Mouse (Mus musculus): ENCODE data around the gene Csrnp3. TPM values are rescaled to one million over a fixed set of nuclear protein-coding genes. Genes with fewer than 3 reads are reported as not detected.

Gene Csrnp3
- total RNA-seq, 2 experiments from 2014 or later: 87.5 to 89.2 TPM

DNA sequence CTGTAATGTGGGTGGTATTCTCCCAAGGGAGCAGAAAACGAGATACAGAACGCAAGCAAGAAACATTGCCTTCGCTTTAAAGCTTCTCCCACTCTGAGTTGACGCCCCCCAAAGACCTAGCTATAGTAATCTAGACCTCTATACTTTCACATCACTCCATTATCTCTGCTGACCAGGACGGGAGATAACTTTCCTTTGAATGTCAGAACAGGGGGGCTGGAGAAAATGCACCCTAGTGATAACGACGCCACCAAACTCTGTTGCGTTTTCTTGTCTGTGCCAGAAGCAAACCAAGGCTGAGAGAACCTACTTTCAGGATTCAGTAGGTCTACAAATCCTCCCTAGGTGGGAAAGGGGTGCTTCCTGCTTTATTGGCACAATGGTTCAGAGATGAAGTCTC is 47.7 kb downstream of the Csrnp3 start:
- intact Hi-C loops (cut with DNase I): no loop called here
- no peak for DNase-seq (ENCODE audit: extremely low spot score in 1 of 2, low spot score in 2 of 2)
- no peak for TF ChIP-seq CTCF (IDR thresholded peaks at IDR 0.05)
- no peak overlapping the region for H3K27ac ChIP-seq
- no peak overlapping the region for H3K4me3 ChIP-seq

DNA sequence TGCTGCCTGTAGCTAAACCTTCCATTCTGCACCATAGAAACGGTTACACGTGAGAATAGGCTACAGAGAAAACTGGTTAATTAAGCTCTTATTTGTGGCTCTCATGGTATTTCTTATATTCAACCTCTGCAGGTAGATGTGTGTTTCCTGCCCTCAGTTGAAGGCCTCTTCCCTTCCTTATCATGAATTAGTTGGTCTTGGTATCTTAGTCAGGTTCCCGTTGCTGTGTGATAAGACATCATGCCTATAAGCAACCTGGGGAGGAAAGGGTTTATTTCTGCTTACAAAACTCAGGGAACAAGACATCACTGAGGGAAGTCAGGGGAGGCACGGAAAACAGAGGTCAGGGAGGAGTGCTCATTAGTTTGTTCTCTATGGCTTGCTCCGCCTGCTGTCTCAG is 48.7 kb downstream of the Csrnp3 start:
- Histone ChIP-seq H3K4me3 (no peak overlapping the region), H3K27ac (peak overlapping the region; percentile 44; the same call in 1 of the 2 replicates)
- no peak for DNase-seq (ENCODE audit: extremely low spot score in 1 of 2, low spot score in 2 of 2)
- intact Hi-C loops (cut with DNase I): no loop called here
- TF ChIP-seq CTCF (IDR thresholded peaks at IDR 0.05): no peak

DNA sequence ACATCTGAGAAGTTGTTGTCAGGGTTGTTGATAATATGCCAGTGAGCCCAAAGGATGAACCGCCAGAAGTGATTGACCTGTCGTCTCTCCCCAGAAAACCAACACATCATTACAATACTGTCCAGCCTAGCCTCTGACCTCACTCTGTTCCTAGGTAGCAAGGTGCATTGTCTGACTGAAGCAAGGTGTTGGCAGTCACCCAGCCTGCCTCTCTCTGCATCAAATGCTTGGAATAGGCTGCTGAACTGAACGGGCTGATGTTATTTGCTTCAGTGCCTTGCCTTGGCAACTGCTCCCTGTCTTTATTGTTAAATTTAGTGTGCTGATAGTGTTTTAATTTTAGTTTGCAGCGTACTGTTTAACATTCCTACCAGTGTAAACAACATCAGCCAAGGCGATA is 51.0 kb downstream of the Csrnp3 start:
- DNase-seq (ENCODE audit: extremely low spot score in 1 of 2, low spot score in 2 of 2): no peak
- intact Hi-C loops (cut with DNase I): loop anchor here (5.0 kb wide), 1 partner anchor 36 kb away; no protein-coding TSS in a partner anchor
- Histone ChIP-seq H3K4me3 (no peak overlapping the region; the same call in 1 of the 2 replicates), H3K27ac (peak overlapping the region; percentile 81)
- TF ChIP-seq CTCF (IDR thresholded peaks at IDR 0.05): no peak

DNA sequence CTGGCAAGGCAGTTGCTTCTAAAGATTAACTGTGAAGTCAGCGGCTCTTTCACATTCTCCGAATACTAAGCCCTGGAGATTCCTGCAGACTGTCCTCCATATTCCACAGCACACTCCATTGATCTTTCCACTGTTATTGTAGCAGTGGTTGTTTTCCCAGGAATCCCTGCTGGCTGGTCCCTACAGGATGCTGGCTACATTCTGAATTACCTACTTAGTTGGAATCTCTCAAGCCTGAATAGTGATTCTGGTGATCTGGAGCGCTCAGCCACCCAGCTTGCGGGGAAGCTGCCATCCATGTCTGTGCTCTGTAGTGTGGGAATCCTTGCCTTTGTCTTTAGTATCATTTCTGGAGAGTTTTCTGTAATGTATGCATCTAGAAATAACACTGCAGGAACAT is 51.5 kb downstream of the Csrnp3 start:
- H3K4me3 ChIP-seq: peak overlapping the region; percentile 11; the same call in 1 of the 2 replicates
- peak overlapping the region; percentile 81 for H3K27ac ChIP-seq
- intact Hi-C loops (cut with DNase I): loop anchor here (5.0 kb wide), 1 partner anchor 35 kb away; no protein-coding TSS in a partner anchor
- no peak for DNase-seq (ENCODE audit: extremely low spot score in 1 of 2, low spot score in 2 of 2)
- no peak for TF ChIP-seq CTCF (IDR thresholded peaks at IDR 0.05)

DNA sequence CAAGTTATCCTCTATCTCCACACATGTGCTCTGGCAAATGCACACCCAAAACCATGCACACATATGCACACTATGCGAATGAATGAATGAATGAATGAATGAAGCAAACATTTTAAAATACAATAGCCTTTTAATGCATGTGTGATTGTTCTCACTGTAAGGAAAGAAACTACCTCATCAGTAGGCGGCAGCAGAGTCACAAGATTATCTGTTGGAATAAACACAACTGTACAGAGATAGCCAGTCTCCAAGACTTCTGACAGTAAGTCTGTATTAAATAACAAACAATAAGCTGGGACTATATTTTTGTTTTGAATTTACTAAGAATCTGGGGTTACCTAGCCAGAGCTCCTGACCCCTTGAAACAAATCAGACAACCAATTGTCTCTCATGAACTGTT is 53.9 kb downstream of the Csrnp3 start:
- H3K4me3 ChIP-seq: no peak overlapping the region
- TF ChIP-seq CTCF (IDR thresholded peaks at IDR 0.05): no peak; the same call in none of the 2 replicates
- intact Hi-C loops (cut with DNase I): loop anchor here (5.0 kb wide), 1 partner anchor 33 kb away; no protein-coding TSS in a partner anchor

DNA sequence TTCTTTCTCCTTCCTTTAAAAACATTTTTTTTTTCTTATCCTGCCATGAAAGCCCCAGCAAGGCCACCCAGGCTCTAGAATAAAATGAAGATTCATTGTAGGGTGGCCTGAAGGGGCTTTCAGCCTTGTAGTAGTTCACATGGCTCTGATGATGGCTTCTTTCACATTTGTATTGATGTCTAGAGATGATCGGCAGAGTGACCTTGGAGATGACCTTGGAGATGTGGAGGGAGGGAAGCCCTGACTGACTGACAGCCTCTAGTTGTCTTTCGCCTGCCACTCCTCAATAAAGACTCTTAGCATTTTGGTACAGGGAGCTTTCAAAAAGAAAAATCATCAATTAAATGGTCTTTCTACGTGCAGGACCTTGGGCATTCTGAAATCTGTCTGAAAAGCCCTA is 63.0 kb downstream of the Csrnp3 start:
- intact Hi-C loops (cut with DNase I): no loop called here

More for the DNA sequence above, 53.9 kb downstream of the Csrnp3 start:
- no peak for DNase-seq (ENCODE audit: extremely low spot score in 1 of 2, low spot score in 2 of 2)
- H3K27ac ChIP-seq: no peak overlapping the region

DNA sequence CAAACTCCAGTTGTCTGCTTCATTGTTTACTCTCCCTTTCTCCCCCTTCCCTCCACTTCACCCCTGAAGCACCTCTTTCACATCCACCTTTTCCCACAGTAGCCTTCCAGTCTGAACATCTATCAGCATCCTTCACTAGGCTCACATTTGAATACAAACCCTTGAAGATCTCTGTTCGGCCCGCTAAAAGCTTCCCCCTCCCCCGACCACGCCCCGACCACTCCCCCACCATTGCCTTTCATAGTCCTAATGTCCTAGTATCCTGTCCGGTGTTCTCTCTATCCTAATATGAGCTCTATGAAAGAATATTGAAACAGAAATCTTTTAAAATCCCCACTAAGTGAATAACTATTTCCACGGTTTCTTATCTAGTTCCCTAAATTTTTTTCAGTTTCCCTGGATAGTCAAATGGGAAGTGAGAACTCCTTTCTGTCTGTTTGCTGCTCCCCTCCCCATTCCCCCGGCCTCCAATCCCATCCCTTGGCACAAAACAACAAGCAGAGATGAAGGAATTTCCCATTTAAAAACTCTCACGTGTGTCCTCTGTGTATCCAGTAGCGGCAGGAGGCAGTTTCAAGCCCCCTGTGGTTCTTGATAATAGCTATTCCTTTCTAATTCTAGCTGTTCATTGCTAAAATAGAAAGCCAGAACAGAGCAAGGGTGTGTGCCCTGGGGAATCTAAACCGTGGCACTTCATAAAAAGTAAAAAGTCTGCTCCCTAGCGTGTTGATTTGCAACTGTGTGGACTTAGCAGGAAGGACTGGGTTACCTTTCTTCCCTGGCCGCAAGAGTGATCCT is 64.4 kb downstream of the Csrnp3 start:
- intact Hi-C loops (cut with DNase I): no loop called here
- no peak for TF ChIP-seq CTCF (IDR thresholded peaks at IDR 0.05)
- H3K4me3 ChIP-seq: no peak overlapping the region
- no peak for DNase-seq (ENCODE audit: extremely low spot score in 1 of 2, low spot score in 2 of 2)
- H3K27ac ChIP-seq: no peak overlapping the region

More for the DNA sequence above, 63.0 kb downstream of the Csrnp3 start:
- Histone ChIP-seq H3K4me3 (no peak overlapping the region), H3K27ac (peak overlapping the region; percentile 40; the same call in 1 of the 2 replicates)
- no peak for TF ChIP-seq CTCF (IDR thresholded peaks at IDR 0.05)
- DNase-seq (ENCODE audit: extremely low spot score in 1 of 2, low spot score in 2 of 2): no peak

DNA sequence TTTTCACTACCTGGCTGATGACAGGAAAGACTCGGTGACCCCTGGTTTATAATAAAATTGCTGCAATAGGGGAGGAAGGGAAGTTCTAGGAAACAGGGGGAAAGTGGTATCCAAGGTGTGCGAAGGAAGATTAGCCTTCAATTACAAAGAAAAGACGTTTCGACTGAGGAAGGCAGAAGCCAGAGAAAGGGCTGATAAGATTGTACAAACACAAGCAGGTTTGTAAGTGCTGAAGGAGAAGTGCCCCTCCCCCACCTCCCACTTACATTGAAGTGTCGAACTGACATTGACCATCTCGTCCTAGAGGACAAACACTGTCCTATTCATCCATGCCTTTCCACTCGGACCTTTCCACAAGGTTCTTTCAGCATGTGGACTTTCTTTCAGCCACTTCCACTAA is 70.4 kb downstream of the Csrnp3 start:
- DNase-seq (ENCODE audit: extremely low spot score in 1 of 2, low spot score in 2 of 2): no peak
- H3K4me3 ChIP-seq: no peak overlapping the region
- TF ChIP-seq CTCF (IDR thresholded peaks at IDR 0.05): no peak
- intact Hi-C loops (cut with DNase I): no loop called here
- no peak overlapping the region for H3K27ac ChIP-seq

DNA sequence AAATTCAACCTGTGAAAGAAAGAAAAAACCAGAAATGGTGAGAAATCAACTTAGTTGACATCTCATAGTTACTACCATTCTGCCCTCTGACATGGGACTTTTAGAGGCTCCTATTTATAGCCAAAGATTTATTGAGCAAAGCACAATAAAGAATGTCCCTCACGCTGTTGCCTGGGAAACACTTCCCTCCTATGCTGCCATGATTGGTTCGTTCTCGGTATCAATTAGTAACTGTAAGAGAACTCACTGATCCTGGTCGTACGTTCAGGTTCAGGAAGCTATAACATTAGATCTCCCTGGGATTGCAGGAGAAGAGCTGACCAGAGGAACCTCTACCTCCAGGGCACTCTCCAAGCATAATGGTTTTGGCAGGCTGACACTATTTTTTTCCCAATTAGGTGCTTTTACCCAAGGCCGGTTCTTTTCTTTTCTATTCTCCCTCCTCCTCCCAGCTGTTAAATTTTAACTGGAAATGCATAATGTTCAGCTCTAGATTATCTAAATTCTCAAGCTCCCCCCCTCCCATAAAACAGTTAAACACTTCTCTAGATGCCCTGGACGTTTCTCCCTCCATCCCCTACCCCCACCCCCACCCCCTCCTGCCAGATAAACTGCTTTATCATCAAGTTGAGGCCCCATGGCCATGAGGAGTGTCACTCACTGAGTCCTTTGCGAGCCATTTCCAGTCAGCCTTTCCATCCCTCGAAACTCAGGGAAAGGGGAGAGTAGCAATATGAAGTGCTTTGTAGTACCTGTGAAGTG is 75.3 kb downstream of the Csrnp3 start:
- intact Hi-C loops (cut with DNase I): no loop called here
- Histone ChIP-seq H3K4me3 (no peak overlapping the region; the same call in 1 of the 2 replicates), H3K27ac (peak overlapping the region; percentile 78)
- DNase-seq (ENCODE audit: extremely low spot score in 1 of 2, low spot score in 2 of 2): no peak
- TF ChIP-seq CTCF (IDR thresholded peaks at IDR 0.05): no peak

DNA sequence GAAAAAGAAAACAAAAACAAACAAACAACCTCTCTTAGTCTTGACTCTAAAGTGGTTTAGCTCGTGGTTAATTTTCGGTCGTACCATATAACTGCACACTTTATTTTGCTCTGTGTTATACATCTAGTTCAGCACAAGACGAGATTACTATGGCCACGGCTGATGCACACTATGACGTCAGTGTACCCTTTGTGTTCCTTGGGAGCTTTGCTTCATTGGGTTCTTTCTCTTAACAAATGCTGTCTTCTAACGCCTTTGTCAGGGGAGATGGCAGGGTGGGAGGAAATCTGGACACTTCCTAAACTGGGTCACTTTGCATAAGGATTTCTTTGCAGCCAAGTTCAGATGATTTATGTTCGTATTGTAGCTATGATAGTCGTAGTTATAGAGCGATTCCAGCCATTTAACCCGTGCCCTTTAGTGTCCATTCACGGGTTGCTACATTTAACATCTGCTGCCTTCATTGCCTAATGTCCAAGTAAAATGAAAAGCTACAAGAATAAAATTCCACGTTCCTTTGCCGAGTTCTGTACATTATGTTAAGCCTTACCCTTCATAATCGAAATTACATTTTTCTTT is 79.9 kb downstream of the Csrnp3 start:
- H3K27ac ChIP-seq: peak overlapping the region; percentile 54
- DNase-seq (ENCODE audit: extremely low spot score in 1 of 2, low spot score in 2 of 2): no peak
- no peak for TF ChIP-seq CTCF (IDR thresholded peaks at IDR 0.05)
- intact Hi-C loops (cut with DNase I): no loop called here
- H3K4me3 ChIP-seq: no peak overlapping the region

DNA sequence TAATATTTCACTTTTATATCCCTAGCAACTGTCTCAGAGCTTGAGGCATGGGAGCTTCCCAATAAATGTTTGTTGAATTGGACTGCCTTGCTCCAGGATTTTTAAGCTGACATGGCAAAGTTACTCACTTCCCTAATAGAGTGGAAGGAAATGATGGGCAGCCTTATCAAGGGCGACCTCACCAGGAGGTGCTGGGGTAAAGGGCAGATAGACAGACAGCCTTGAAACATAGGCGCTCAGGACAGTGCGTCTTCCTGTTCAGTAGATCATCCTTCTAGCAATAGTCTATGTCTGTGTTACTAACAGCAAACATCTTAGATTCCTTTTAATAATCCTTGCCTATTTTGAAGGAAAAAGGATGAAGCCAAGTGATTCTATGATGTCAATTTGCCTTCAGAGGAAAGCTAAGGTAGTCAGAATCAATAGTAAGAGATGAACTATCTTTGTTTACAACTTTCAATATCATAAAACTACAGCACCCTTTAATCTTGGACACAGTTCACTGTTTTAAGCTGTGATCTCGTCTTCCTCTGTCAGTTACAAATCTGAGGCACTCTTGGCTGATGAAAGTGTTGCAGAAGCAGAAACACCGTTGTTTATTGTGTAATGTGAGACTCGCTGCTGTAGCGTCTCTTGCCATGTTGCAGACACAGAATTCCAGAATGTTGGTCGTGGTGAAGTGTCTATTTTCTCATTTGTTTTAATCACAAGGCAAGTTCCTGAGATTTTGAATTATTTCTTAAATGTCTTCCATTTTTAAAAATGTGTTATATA is 81.6 kb downstream of the Csrnp3 start:
- intact Hi-C loops (cut with DNase I): no loop called here
- Histone ChIP-seq H3K27ac (peak overlapping the region; percentile 55; the same call in 1 of the 2 replicates), H3K4me3 (no peak overlapping the region)
- no peak for TF ChIP-seq CTCF (IDR thresholded peaks at IDR 0.05)
- DNase-seq (ENCODE audit: extremely low spot score in 1 of 2, low spot score in 2 of 2): no peak

Data from left cerebral cortex, adult 2 months (tissue).